Comparison of ENCODE assay signal across 9 mouse cellular contexts in genomic region chr3:66738201-66739062, GRCm38 (mm10).
A peak's percentile ranks its signal among the peaks of the same experiment; 100 is the strongest.
DNase-seq lines count a peak whose midpoint lies in the region; ATAC-seq and TF ChIP-seq lines count a peak whose summit lies in the region.
"Had no signal": no experiment of that assay in that cellular context is flagged by ENCODE, and none has a peak within 500 bp of the region (broad histone marks: within the 10 kb centered on the region; RNA-seq: fewer than 3 reads in every experiment).

No protein-coding gene starts in this region.

- H3K27me3 ChIP-seq in kidney, embryonic 15.5 days, result peaks cover 28% of the 10 kb centered on the region; the same call in 1 of the 2 replicates

- peaks cover 18% of the 10 kb centered on the region; the same call in 1 of the 2 replicates for H3K4me1 ChIP-seq in kidney, embryonic 15.5 days

- no peak overlapping the region for H3K4me3 ChIP-seq in kidney, embryonic 15.5 days (replicated peaks)

- no peak overlapping the region for H3K27ac ChIP-seq in kidney, embryonic 15.5 days

- intact Hi-C loops in left cerebral cortex, postnatal 25 days (cut with DNase I), result no loop called here

- peak; percentile 16 for DNase-seq in kidney, adult 18-20 months
- peak; percentile 58 for DNase-seq in adipocyte (ENCODE audit: low spot score)
- DNase-seq in brain, embryonic 14.5 days (ENCODE audit: low read depth), result peak; percentile 49
- DNase-seq in lung, postnatal 10 days, result peak; percentile 4
- DNase-seq in left cerebral cortex, postnatal 25 days (ENCODE audit: low spot score in 2 of 2), result no peak
- no peak for DNase-seq in frontal cortex, postnatal 25 days (ENCODE audit: low spot score in 2 of 2)
- DNase-seq: gastrocnemius, postnatal 25 days had no signal

- no peak overlapping the region for H3K9ac ChIP-seq in kidney, embryonic 15.5 days

- no peak for ATAC-seq in kidney, embryonic 15.5 days (replicated peaks; ENCODE audit: low FRiP score)
- ATAC-seq in megakaryocyte-erythroid progenitor cell, adult 5-6 weeks (replicated peaks; ENCODE audit: low FRiP score, low TSS enrichment, poor library complexity, severe bottlenecking), result no peak

- no peak for TF ChIP-seq POLR2A in brain, embryonic 14.5 days (IDR thresholded peaks at IDR 0.05; ENCODE audit: borderline replicate concordance, extremely low read depth, insufficient read depth, insufficient read length, poor library complexity, severe bottlenecking)

- no peak for TF ChIP-seq CTCF in brain, embryonic 14.5 days (IDR thresholded peaks at IDR 0.05; ENCODE audit: borderline replicate concordance, extremely low read depth, insufficient read depth, insufficient read length)

- H3K9me3 ChIP-seq in kidney, embryonic 15.5 days (replicated peaks), result no peaks in the 10 kb centered on the region

- no peaks in the 10 kb centered on the region for H3K36me3 ChIP-seq in kidney, embryonic 15.5 days

- 59% methylated on average over 12 of the region's 12 CpGs for WGBS in kidney, embryonic 15.5 days

- H3K4me2 ChIP-seq in kidney, embryonic 15.5 days, result no peak overlapping the region

Comparison
In these comparisons a context has a peak if more than half of its experiments do, and no peak if none do; other contexts are left out.
1. DNase-seq: peak in kidney, adult 18-20 months (single experiment), adipocyte (single experiment), brain, embryonic 14.5 days (single experiment) and lung, postnatal 10 days (single experiment); none in left cerebral cortex, postnatal 25 days (0 of 2) and frontal cortex, postnatal 25 days (0 of 2).